21 mouse cellular contexts compared by ENCODE assay signal in genomic region chr19:42118596-42118995, GRCm38 (mm10). TPM values are rescaled to one million over a fixed set of nuclear protein-coding genes. Genes with fewer than 3 reads are reported as not detected.
DNase-seq lines count a peak whose midpoint lies in the region; ATAC-seq lines count a peak whose summit lies in the region.
"Had no signal": no experiment of that assay in that cellular context is flagged by ENCODE, and none has a peak within 500 bp of the region (broad histone marks: within the 10 kb centered on the region; RNA-seq: fewer than 3 reads in every experiment).

No protein-coding gene starts in this region.

- no peaks in the 10 kb centered on the region for H3K9me3 ChIP-seq in liver, embryonic 11.5 days (ENCODE audit: control insufficient read depth, low read length)
- no peaks in the 10 kb centered on the region for H3K9me3 ChIP-seq in liver, embryonic 12.5 days (replicated peaks)
- no peaks in the 10 kb centered on the region for H3K9me3 ChIP-seq in stomach, embryonic 16.5 days (replicated peaks; ENCODE audit: control insufficient read depth, low read length)
- H3K9me3 ChIP-seq: embryonic facial prominence, embryonic 15.5 days; forebrain, embryonic 10.5 days; forebrain, embryonic 15.5 days; G1E; heart, embryonic 12.5 days; hindbrain, embryonic 10.5 days; hindbrain, embryonic 15.5 days had no signal

- 60% methylated on average over 5 of the region's 5 CpGs for WGBS in liver, embryonic 11.5 days
- 60% methylated on average over 5 of the region's 5 CpGs for WGBS in liver, embryonic 12.5 days (ENCODE audit: insufficient replicate concordance)
- WGBS in stomach, embryonic 16.5 days = 64% methylated on average over 5 of the region's 5 CpGs

- ATAC-seq in liver, embryonic 11.5 days (replicated peaks; ENCODE audit: low FRiP score) = peak; percentile 49; the same call in 1 of the 2 replicates
- ATAC-seq in liver, embryonic 12.5 days = no peak; the same call in 1 of the 2 replicates
- ATAC-seq in stomach, embryonic 16.5 days (ENCODE audit: insufficient read depth, low FRiP score) = peak; percentile 39; the same call in 1 of the 2 replicates
- ATAC-seq: CD4-positive, CD25-positive, alpha-beta regulatory T cell, adult 4 months; forebrain, embryonic 15.5 days had no signal

- peaks cover 23% of the 10 kb centered on the region for H3K36me3 ChIP-seq in liver, embryonic 11.5 days (ENCODE audit: control insufficient read depth, insufficient read depth, low read length)
- peaks cover 74% of the 10 kb centered on the region for H3K36me3 ChIP-seq in liver, embryonic 12.5 days
- peaks cover 26% of the 10 kb centered on the region for H3K36me3 ChIP-seq in stomach, embryonic 16.5 days (ENCODE audit: control insufficient read depth, insufficient read depth, low read length)

- H3K4me3 ChIP-seq in liver, embryonic 11.5 days (ENCODE audit: low read depth, low read length) = no peak overlapping the region
- no peak overlapping the region for H3K4me3 ChIP-seq in liver, embryonic 12.5 days
- H3K4me3 ChIP-seq in stomach, embryonic 16.5 days (replicated peaks; ENCODE audit: low read length) = no peak overlapping the region
- H3K4me3 ChIP-seq: embryonic facial prominence, embryonic 15.5 days; erythroblast, embryonic 14.5 days; forebrain, embryonic 10.5 days; forebrain, embryonic 15.5 days; heart, embryonic 12.5 days; hindbrain, embryonic 10.5 days; hindbrain, embryonic 15.5 days had no signal

- no peak overlapping the region for H3K4me2 ChIP-seq in liver, embryonic 11.5 days
- no peak overlapping the region for H3K4me2 ChIP-seq in liver, embryonic 12.5 days
- H3K4me2 ChIP-seq in stomach, embryonic 16.5 days (ENCODE audit: low read depth, low read length) = no peak overlapping the region
- H3K4me2 ChIP-seq: embryonic facial prominence, embryonic 15.5 days; forebrain, embryonic 15.5 days; heart, embryonic 12.5 days; hindbrain, embryonic 15.5 days had no signal

- H3K27me3 ChIP-seq in liver, embryonic 11.5 days (replicated peaks; ENCODE audit: control insufficient read depth, insufficient read depth, low read length) = no peaks in the 10 kb centered on the region
- H3K27me3 ChIP-seq in liver, embryonic 12.5 days (replicated peaks) = no peaks in the 10 kb centered on the region
- H3K27me3 ChIP-seq in stomach, embryonic 16.5 days (ENCODE audit: control insufficient read depth, insufficient read depth, low read length) = no peaks in the 10 kb centered on the region
- H3K27me3 ChIP-seq: embryonic facial prominence, embryonic 15.5 days; forebrain, embryonic 15.5 days; heart, embryonic 12.5 days; hindbrain, embryonic 15.5 days had no signal

- H3K27ac ChIP-seq in liver, embryonic 11.5 days (ENCODE audit: low read depth, low read length) = no peak overlapping the region
- no peak overlapping the region; the same call in 1 of the 2 replicates for H3K27ac ChIP-seq in liver, embryonic 12.5 days
- H3K27ac ChIP-seq in stomach, embryonic 16.5 days (ENCODE audit: low read length) = no peak overlapping the region
- H3K27ac ChIP-seq: embryonic facial prominence, embryonic 15.5 days; forebrain, embryonic 10.5 days; forebrain, embryonic 15.5 days; hindbrain, embryonic 10.5 days; hindbrain, embryonic 15.5 days had no signal

- no peaks in the 10 kb centered on the region for H3K4me1 ChIP-seq in liver, embryonic 11.5 days (replicated peaks; ENCODE audit: control insufficient read depth, insufficient read depth, low read length)
- H3K4me1 ChIP-seq in liver, embryonic 12.5 days = peaks cover 7% of the 10 kb centered on the region; the same call in 1 of the 2 replicates
- 0 out of 2 replicates have a peak, but pooled peaks cover 3% of the 10 kb centered on the region for H3K4me1 ChIP-seq in stomach, embryonic 16.5 days (ENCODE audit: control insufficient read depth, insufficient read depth, low read length)
- H3K4me1 ChIP-seq: forebrain, embryonic 10.5 days; forebrain, embryonic 15.5 days; heart, embryonic 12.5 days; hindbrain, embryonic 10.5 days; hindbrain, embryonic 15.5 days had no signal

- H3K9ac ChIP-seq in liver, embryonic 11.5 days (ENCODE audit: low read depth, low read length) = no peak overlapping the region
- no peak overlapping the region for H3K9ac ChIP-seq in liver, embryonic 12.5 days
- H3K9ac ChIP-seq in stomach, embryonic 16.5 days (ENCODE audit: low read length) = no peak overlapping the region
- H3K9ac ChIP-seq: embryonic facial prominence, embryonic 15.5 days; forebrain, embryonic 15.5 days; heart, embryonic 12.5 days; hindbrain, embryonic 15.5 days had no signal

- DNase-seq in adrenal gland, adult 2 months = peak; percentile 64
- no peak for DNase-seq in adrenal gland, postnatal 14 days
- no peak for DNase-seq in liver, embryonic 11.5 days (ENCODE audit: low spot score)
- DNase-seq in testis, postnatal 14 days (ENCODE audit: low spot score) = no peak
- no peak for DNase-seq in natural killer cell, adult 2 months (ENCODE audit: low spot score in 2 of 2)
- DNase-seq: B cell, adult 2 months; cerebellum, adult 2 months; cerebellum, postnatal 10 days; gastrocnemius, postnatal 10 days; heart, adult 18-20 months had no signal

RNA-seq across cellular contexts. Expression of gene Avpi1, which starts 10.3 kb away (rescaled TPM):
- 100 to 1,000 TPM in 1 of 2 experiments, 10 to 100 TPM in 1; 78.6 to 101 TPM for total RNA-seq in adrenal gland, adult 2 months (2021)
- polyA plus RNA-seq in adrenal gland, adult 2 months (2012; rRNA removed) = 82.3 and 112 TPM in 2 replicates
- 47.4 and 48.9 TPM in 2 replicates for total RNA-seq in adrenal gland, postnatal 14 days (2021)
- polyA plus RNA-seq in liver, embryonic 11.5 days (2014; fragmentation: Nextera tagmentation; extraction: Ambion mirVana) = 19.9 and 21.6 TPM in 2 replicates
- 14.7 and 14.9 TPM in 2 replicates for polyA plus RNA-seq in liver, embryonic 12.5 days (2016; fragmentation: Nextera tagmentation; extraction: Ambion mirVana)
- polyA plus RNA-seq in stomach, embryonic 16.5 days (2015; fragmentation: Nextera tagmentation; extraction: Ambion mirVana) = 52.4 and 63.5 TPM in 2 replicates

RNA-seq across cellular contexts. Expression of gene Pi4k2a, which starts 28.3 kb away (rescaled TPM):
- total RNA-seq in adrenal gland, adult 2 months (2021) = 10 to 100 TPM; 62.3 to 69.9 TPM
- polyA plus RNA-seq in adrenal gland, adult 2 months (2012; rRNA removed) = 43.7 and 44.5 TPM in 2 replicates
- 50.4 and 51.5 TPM in 2 replicates for total RNA-seq in adrenal gland, postnatal 14 days (2021)
- polyA plus RNA-seq in liver, embryonic 11.5 days (2014; fragmentation: Nextera tagmentation; extraction: Ambion mirVana) = 17.6 and 18.1 TPM in 2 replicates
- 17.3 and 18.7 TPM in 2 replicates for polyA plus RNA-seq in liver, embryonic 12.5 days (2016; fragmentation: Nextera tagmentation; extraction: Ambion mirVana)
- polyA plus RNA-seq in stomach, embryonic 16.5 days (2015; fragmentation: Nextera tagmentation; extraction: Ambion mirVana) = 6.8 and 7.0 TPM in 2 replicates

RNA-seq across cellular contexts. Expression of gene Marveld1, which starts 28.6 kb away (rescaled TPM):
- 10 to 100 TPM; 30.0 to 56.7 TPM for total RNA-seq in adrenal gland, adult 2 months (2021)
- 76.2 and 87.1 TPM in 2 replicates for polyA plus RNA-seq in adrenal gland, adult 2 months (2012; rRNA removed)
- 46.4 and 50.1 TPM in 2 replicates for total RNA-seq in adrenal gland, postnatal 14 days (2021)
- polyA plus RNA-seq in liver, embryonic 11.5 days (2014; fragmentation: Nextera tagmentation; extraction: Ambion mirVana) = 4.3 and 5.4 TPM in 2 replicates
- 4.6 and 5.3 TPM in 2 replicates for polyA plus RNA-seq in liver, embryonic 12.5 days (2016; fragmentation: Nextera tagmentation; extraction: Ambion mirVana)
- 8.7 and 8.9 TPM in 2 replicates for polyA plus RNA-seq in stomach, embryonic 16.5 days (2015; fragmentation: Nextera tagmentation; extraction: Ambion mirVana)
- polyA plus RNA-seq: G1E had no signal

RNA-seq across cellular contexts. Expression of gene Morn4, which starts 32.4 kb away (rescaled TPM):
- 10 to 100 TPM in 1 of 2 experiments, 1 to 10 TPM in 1; 7.5 to 15.5 TPM for total RNA-seq in adrenal gland, adult 2 months (2021)
- polyA plus RNA-seq in adrenal gland, adult 2 months (2012; rRNA removed) = 10.6 and 13.0 TPM in 2 replicates
- 5.4 and 7.4 TPM in 2 replicates for total RNA-seq in adrenal gland, postnatal 14 days (2021)
- 9.3 and 10.5 TPM in 2 replicates for polyA plus RNA-seq in liver, embryonic 11.5 days (2014; fragmentation: Nextera tagmentation; extraction: Ambion mirVana)
- polyA plus RNA-seq in liver, embryonic 12.5 days (2016; fragmentation: Nextera tagmentation; extraction: Ambion mirVana) = 4.4 and 4.6 TPM in 2 replicates
- 15.3 and 16.0 TPM in 2 replicates for polyA plus RNA-seq in stomach, embryonic 16.5 days (2015; fragmentation: Nextera tagmentation; extraction: Ambion mirVana)

RNA-seq across cellular contexts. Expression of gene Zfyve27, which starts 45.2 kb away (rescaled TPM):
- total RNA-seq in adrenal gland, adult 2 months (2021) = 10 to 100 TPM; 43.6 to 47.9 TPM
- 37.6 and 49.2 TPM in 2 replicates for polyA plus RNA-seq in adrenal gland, adult 2 months (2012; rRNA removed)
- total RNA-seq in adrenal gland, postnatal 14 days (2021) = 42.7 and 45.0 TPM in 2 replicates
- 15.2 and 15.8 TPM in 2 replicates for polyA plus RNA-seq in liver, embryonic 11.5 days (2014; fragmentation: Nextera tagmentation; extraction: Ambion mirVana)
- 11.6 and 13.2 TPM in 2 replicates for polyA plus RNA-seq in liver, embryonic 12.5 days (2016; fragmentation: Nextera tagmentation; extraction: Ambion mirVana)
- 23.8 and 24.5 TPM in 2 replicates for polyA plus RNA-seq in stomach, embryonic 16.5 days (2015; fragmentation: Nextera tagmentation; extraction: Ambion mirVana)
